Mouse (Mus musculus): ENCODE results near the gene Galm. TPM values are rescaled to one million over a fixed set of nuclear protein-coding genes. Genes with fewer than 3 reads are reported as not detected.
"Not testable (repeated sequence)": the region's sequence is repeated elsewhere in the genome, so short reads cannot be mapped to it uniquely, and the experiment has no call there.

The Galm gene
- polyA plus RNA-seq, 1 experiment from 2014 or later: 18.2 TPM

DNA sequence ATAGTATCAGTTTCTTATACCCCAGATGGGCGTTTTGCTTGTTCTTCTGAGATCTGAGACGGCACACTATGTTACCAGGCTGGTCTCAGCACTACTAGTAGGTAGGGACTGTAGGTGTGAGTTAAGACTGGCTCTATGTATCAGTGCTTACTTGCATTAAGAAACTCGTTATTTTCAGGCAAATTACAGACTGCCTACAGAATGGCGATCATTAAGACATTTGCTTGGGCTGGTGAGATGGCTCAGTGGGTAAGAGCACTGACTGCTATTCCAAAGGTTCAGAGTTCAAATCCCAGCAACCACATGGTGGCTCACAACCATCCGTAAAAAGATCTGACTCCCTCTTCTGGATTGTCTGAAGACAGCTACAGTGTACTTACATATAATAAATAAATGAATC lies 97.9 kb downstream of the Galm start:
- not testable (repeated sequence) for H3K4me1 ChIP-seq; ATAC-seq (replicated peaks; ENCODE audit: low FRiP score); H3K27me3 ChIP-seq; H3K9me3 ChIP-seq (replicated peaks)
- peak overlapping the region; percentile 75 for H3K9ac ChIP-seq
- 44% methylated on average over 5 of the region's 5 CpGs for WGBS
- peaks cover 26% of the 10 kb centered on the region for H3K36me3 ChIP-seq
- peak overlapping the region; percentile 67 for H3K4me3 ChIP-seq (replicated peaks)
- peak overlapping the region; percentile 77 for H3K4me2 ChIP-seq
- peak overlapping the region; percentile 96; the same call in 1 of the 2 replicates for H3K27ac ChIP-seq

DNA sequence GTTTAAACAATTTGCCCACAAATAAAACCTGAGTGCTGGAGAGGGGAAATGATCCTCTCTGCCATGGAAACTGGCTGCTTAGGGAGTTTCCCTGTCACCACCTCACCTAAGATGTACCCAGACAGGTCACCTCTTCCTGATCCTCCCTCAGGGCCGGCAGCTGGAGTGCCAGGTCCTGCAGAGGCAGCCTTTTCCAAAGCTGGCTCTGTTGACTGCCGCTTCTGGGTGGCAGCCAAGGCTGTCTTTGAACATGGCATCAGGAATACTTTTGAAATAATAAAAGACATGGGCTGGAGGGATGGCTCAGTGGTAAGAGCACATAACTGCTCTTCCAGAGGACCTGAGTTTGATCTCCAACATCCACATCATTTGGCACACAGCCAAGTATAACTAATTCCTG lies 102.1 kb downstream of the Galm start:
- no peak overlapping the region for H3K9ac ChIP-seq
- H3K4me1 ChIP-seq: peaks cover 5% of the 10 kb centered on the region
- H3K4me2 ChIP-seq: no peak overlapping the region
- no peaks in the 10 kb centered on the region for H3K27me3 ChIP-seq
- no peaks in the 10 kb centered on the region for H3K9me3 ChIP-seq (replicated peaks)
- WGBS: 84% methylated on average over 2 of the region's 2 CpGs
- no peak overlapping the region for H3K4me3 ChIP-seq (replicated peaks)
- H3K27ac ChIP-seq: no peak overlapping the region
- no peak for ATAC-seq (replicated peaks; ENCODE audit: low FRiP score)
- H3K36me3 ChIP-seq: peaks cover 26% of the 10 kb centered on the region

DNA sequence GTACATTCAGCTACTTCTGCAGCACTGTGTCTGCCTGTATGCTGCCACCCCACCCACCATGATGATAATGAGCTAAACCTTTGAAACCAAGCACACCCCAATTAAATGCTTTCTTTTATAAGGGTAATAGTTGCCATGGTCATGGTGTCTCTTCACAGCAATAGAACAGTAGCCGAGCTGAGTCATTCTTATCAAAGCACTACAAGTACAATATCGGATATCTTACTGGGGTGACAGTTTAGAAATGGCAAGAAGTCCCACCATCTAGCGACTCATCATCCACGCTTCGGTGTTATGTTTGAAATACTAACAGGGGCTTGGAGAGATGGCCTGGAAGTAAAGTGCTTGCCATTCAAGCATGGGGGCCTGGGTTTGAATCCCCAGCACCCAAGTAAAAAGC lies 106.6 kb downstream of the Galm start:
- Histone ChIP-seq H3K4me2 (no peak overlapping the region), H3K27ac (no peak overlapping the region), H3K9ac (no peak overlapping the region), H3K4me1 (no peaks in the 10 kb centered on the region), H3K27me3 (no peaks in the 10 kb centered on the region), H3K36me3 (peaks cover 20% of the 10 kb centered on the region), H3K4me3 (replicated peaks) (no peak overlapping the region), H3K9me3 (replicated peaks) (no peaks in the 10 kb centered on the region)
- no peak for ATAC-seq (replicated peaks; ENCODE audit: low FRiP score)
- WGBS: 93% methylated on average over 5 of the region's 5 CpGs

DNA sequence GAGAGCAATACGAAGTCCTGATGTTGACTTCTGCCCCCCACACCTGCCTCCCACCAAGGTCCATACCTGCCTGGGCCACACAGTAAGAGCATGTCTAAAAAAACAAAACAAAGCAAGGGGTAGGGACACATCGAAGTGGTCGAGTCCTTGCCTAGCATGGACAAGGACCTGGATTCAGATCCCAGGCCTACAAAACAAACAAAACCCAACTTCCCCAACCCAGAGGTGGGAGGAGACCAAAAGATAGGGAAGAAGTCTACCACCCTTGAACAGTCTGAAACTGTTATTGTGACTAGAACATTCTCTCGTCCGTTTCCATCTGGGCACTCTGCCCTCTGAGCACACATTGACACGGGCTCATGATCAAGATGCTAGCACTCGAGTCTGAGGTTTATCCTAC lies 107.1 kb downstream of the Galm start:
- Histone ChIP-seq H3K4me2 (no peak overlapping the region), H3K4me3 (replicated peaks) (no peak overlapping the region), H3K27ac (no peak overlapping the region), H3K27me3 (no peaks in the 10 kb centered on the region), H3K9ac (no peak overlapping the region), H3K36me3 (peaks cover 20% of the 10 kb centered on the region), H3K4me1 (no peaks in the 10 kb centered on the region), H3K9me3 (replicated peaks) (no peaks in the 10 kb centered on the region)
- no peak for ATAC-seq (replicated peaks; ENCODE audit: low FRiP score)
- 56% methylated on average over 7 of the region's 7 CpGs for WGBS

Other genes with a start within 250 kb of the Galm start
- gene Atl2, start 231.3 kb upstream of the Galm start, polyA plus RNA-seq (2015; fragmentation: Nextera tagmentation; extraction: Ambion mirVana): 38.5 and 39.6 TPM in 2 replicates
- 65.5 and 67.1 TPM in 2 replicates for gene Hnrnpll, start 65.1 kb upstream of the Galm start, polyA plus RNA-seq (2015; fragmentation: Nextera tagmentation; extraction: Ambion mirVana)
- gene Srsf7, start 79.8 kb downstream of the Galm start, polyA plus RNA-seq (2015; fragmentation: Nextera tagmentation; extraction: Ambion mirVana): 622 and 668 TPM in 2 replicates
- gene Ttc39d, start 80.0 kb downstream of the Galm start, polyA plus RNA-seq (2015; fragmentation: Nextera tagmentation; extraction: Ambion mirVana): 0.16 TPM in 1 of 2 replicates, not detected in the other
- 41.0 and 45.1 TPM in 2 replicates for gene Gemin6, start 97.0 kb downstream of the Galm start, polyA plus RNA-seq (2015; fragmentation: Nextera tagmentation; extraction: Ambion mirVana)
- gene Morn2, start 162.7 kb downstream of the Galm start, polyA plus RNA-seq (2015; fragmentation: Nextera tagmentation; extraction: Ambion mirVana): 34.6 and 35.7 TPM in 2 replicates
- gene Dhx57, start 163.0 kb downstream of the Galm start, polyA plus RNA-seq (2015; fragmentation: Nextera tagmentation; extraction: Ambion mirVana): 15.0 and 16.6 TPM in 2 replicates
- gene Arhgef33, start 179.9 kb downstream of the Galm start, polyA plus RNA-seq (2015; fragmentation: Nextera tagmentation; extraction: Ambion mirVana): 0.60 and 0.63 TPM in 2 replicates
- gene Gm10190, start 246.1 kb downstream of the Galm start, polyA plus RNA-seq (2015; fragmentation: Nextera tagmentation; extraction: Ambion mirVana): 1.7 and 2.0 TPM in 2 replicates

Measured in kidney, embryonic 15.5 days (tissue).